Mouse (Mus musculus): ENCODE results near the gene AC124108.1. TPM values are rescaled to one million over a fixed set of nuclear protein-coding genes. Genes with fewer than 3 reads are reported as not detected.

Gene AC124108.1
- not detected for polyA plus RNA-seq (2017; shearing (Covaris generic))

GRCm38 (mm10) chr1:132191093-132191785 is at the start of gene AC124108.1, which contains the start of gene Lemd1:
AC124108.1 (plus strand) TSS chr1:132191457.
Lemd1 (plus strand) TSS chr1:132191431.

GRCm38 (mm10) chr1:132229667-132230066 is 38.4 kb downstream of the AC124108.1 start, which contains the start of gene Gm10188:
Gm10188 (minus strand) TSS chr1:132229767.

Other genes starting within 250 kb of the AC124108.1 start
- gene Slc45a3, start 228.5 kb upstream of the AC124108.1 start, polyA plus RNA-seq (2017; shearing (Covaris generic)): 0.28 TPM
- 75.2 TPM for gene Elk4, start 183.8 kb upstream of the AC124108.1 start, polyA plus RNA-seq (2017; shearing (Covaris generic))
- gene Mfsd4a, start 123.4 kb upstream of the AC124108.1 start, polyA plus RNA-seq (2017; shearing (Covaris generic)): 98.5 TPM
- not detected for gene Cdk18, start 51.8 kb upstream of the AC124108.1 start, polyA plus RNA-seq (2017; shearing (Covaris generic))
- gene Lemd1, start within 50 bp of the AC124108.1 start, polyA plus RNA-seq (2017; shearing (Covaris generic)): not detected
- not detected for gene Gm10188, start 38.3 kb downstream of the AC124108.1 start, polyA plus RNA-seq (2017; shearing (Covaris generic))
- not detected for gene Klhdc8a, start 107.2 kb downstream of the AC124108.1 start, polyA plus RNA-seq (2017; shearing (Covaris generic))
- 4.3 TPM for gene Nuak2, start 124.7 kb downstream of the AC124108.1 start, polyA plus RNA-seq (2017; shearing (Covaris generic))
- gene Tmcc2, start 199.8 kb downstream of the AC124108.1 start, polyA plus RNA-seq (2017; shearing (Covaris generic)): 3.7 TPM
- 5.9 TPM for gene Dstyk, start 226.1 kb downstream of the AC124108.1 start, polyA plus RNA-seq (2017; shearing (Covaris generic))